Mouse (Mus musculus): Measurements from ENCODE around the gene Tmem201. TPM values are rescaled to one million over a fixed set of nuclear protein-coding genes. Genes with fewer than 3 reads are reported as not detected.
A peak's percentile ranks its signal among the peaks of the same experiment; 100 is the strongest.

Tmem201 gene
- polyA plus RNA-seq, 1 experiment: 8.2 TPM

DNA sequence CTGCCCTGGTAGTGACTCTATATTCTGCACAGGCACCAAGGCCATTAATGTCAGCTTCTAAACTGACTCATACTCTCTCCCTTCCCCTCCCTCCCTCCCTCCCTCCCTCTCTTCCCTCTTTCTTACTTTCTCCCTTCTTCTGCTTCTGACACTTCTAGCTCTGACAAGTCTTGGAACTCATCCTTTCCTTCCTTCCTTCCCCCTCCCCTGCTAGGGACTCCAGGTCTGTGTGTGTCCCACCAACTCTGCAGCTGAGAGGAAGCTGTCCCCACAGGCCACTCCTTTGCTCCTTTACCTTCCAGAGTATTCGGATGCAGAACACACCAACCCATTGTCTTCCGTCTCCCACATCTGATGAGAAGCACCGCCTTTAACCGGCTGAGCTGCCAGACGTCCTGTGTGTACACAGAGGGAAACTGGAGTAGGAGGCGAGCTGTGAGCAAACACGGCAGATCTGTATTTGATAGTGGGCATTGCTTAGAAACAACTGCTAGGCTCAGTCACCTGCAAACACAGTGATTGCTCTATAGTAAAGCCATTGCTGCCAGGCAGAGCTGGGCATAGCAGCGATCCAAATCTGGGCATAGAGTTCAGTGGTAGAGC lies 38.0 kb upstream of the Tmem201 start:
- WGBS: 41% methylated on average over 8 of the region's 8 CpGs
- Histone ChIP-seq H3K27ac (ENCODE audit: control insufficient read depth, insufficient read depth, low read depth, low read length, poor library complexity) (no peak overlapping the region), H3K4me1 (ENCODE audit: control insufficient read depth, insufficient read depth, low read length) (peaks cover 5% of the 10 kb centered on the region; the same call in 1 of the 2 replicates), H3K4me3 (replicated peaks; ENCODE audit: control insufficient read depth, low read depth, low read length) (no peak overlapping the region)
- TF ChIP-seq CTCF (IDR thresholded peaks at IDR 0.05; ENCODE audit: control insufficient read depth, insufficient read depth, low read length): no peak
- TF ChIP-seq POLR2A (IDR thresholded peaks at IDR 0.05; ENCODE audit: borderline replicate concordance, control insufficient read depth, low read depth, low read length): no peak

DNA sequence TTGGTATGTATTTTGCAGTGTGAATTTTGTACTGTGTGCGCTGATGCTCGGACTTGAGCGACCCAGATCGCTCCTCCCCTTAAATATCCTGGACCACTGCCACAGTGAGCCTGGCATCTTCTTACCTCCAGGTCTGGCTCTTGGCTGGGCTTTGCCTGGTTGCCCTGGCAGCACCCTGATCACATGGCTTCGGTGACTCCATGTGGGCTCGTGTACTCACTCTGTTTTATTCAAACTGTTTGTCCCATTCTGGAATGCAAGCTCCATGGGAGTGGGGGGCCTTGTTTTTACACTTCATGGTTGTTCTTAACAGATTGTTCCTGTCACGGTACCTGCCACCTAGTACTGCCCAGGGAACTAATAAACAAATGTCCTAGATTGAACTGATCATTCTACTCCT lies 37.5 kb upstream of the Tmem201 start:
- Histone ChIP-seq H3K4me1 (ENCODE audit: control insufficient read depth, insufficient read depth, low read length) (peaks cover 5% of the 10 kb centered on the region; the same call in 1 of the 2 replicates), H3K27ac (ENCODE audit: control insufficient read depth, insufficient read depth, low read depth, low read length, poor library complexity) (no peak overlapping the region), H3K4me3 (replicated peaks; ENCODE audit: control insufficient read depth, low read depth, low read length) (no peak overlapping the region)
- 71% methylated on average over 7 of the region's 7 CpGs for WGBS
- TF ChIP-seq POLR2A (IDR thresholded peaks at IDR 0.05; ENCODE audit: borderline replicate concordance, control insufficient read depth, low read depth, low read length) (no peak), CTCF (IDR thresholded peaks at IDR 0.05; ENCODE audit: control insufficient read depth, insufficient read depth, low read length) (no peak)

DNA sequence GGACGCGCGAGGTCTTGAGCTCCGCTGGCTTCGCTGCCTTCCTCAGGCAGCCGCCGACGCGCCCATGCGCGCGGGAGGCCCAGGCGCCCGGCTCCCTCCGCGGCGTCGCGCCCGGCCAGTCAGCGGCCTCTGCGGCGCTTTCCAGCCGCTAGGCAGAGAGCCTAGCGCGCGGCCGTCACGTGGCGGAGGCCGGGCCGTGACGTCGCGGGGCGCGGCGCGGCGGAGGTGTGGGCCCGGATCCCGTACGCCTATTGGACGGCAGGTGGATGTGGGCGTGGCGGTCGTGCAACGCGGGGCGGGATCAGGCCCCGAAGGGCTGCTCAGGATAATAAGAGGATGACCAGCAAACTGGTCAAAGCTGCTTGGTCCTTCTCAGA lies 36.2 kb upstream of the Tmem201 start, which contains the start of gene Slc25a33:
Gene Slc25a33, minus strand, starts transcription at position 184 of the 377 bp plus-strand sequence.
- Histone ChIP-seq H3K4me3 (replicated peaks; ENCODE audit: control insufficient read depth, low read depth, low read length) (peak within 1 kb of the TSS; percentile 78), H3K4me1 (ENCODE audit: control insufficient read depth, insufficient read depth, low read length) (no peaks in the 10 kb centered on the region; the same call in 1 of the 2 replicates), H3K27ac (ENCODE audit: control insufficient read depth, insufficient read depth, low read depth, low read length, poor library complexity) (peak within 1 kb of the TSS; percentile 84)
- TF ChIP-seq POLR2A (IDR thresholded peaks at IDR 0.05; ENCODE audit: borderline replicate concordance, control insufficient read depth, low read depth, low read length) (peak; percentile 88; the same call in 1 of the 2 replicates), CTCF (IDR thresholded peaks at IDR 0.05; ENCODE audit: control insufficient read depth, insufficient read depth, low read length) (no peak)
- under 1% methylated on average over 51 of the region's 51 CpGs for WGBS

DNA sequence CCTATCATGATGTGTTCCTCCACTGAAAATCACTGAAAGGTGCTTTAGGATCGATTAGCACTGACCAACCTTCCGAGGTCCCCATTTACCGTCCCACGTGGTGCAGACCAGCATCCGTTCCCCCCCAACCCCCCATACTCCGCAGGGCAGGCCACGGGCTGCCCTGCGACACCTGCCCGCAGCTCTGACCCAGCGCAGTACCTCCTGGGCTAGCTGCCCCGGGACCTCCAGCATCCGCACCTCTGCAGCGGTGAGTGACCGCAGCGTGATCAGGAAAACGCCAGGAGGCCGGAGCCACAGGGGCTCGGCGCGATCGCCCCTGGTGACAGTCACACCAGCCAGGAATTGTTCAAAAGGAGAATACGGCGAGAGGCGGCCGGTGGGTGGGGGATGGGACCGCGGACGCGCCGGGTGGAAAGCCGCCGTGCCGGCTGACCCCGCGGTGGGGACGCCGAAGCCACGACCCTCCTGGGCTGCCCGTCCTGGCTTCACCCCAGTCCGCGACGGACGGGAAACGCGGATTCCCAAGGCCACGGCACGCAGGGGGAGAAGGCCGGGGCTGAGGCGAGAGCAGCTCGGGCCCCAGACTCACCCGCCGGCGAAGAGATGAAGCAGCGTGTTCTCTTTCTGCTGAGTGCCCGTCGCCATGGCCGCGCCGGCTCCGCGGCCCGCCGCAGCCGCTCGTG lies 35.7 kb upstream of the Tmem201 start:
- peak overlapping the region; percentile 78 for H3K4me3 ChIP-seq (replicated peaks; ENCODE audit: control insufficient read depth, low read depth, low read length)
- WGBS: under 1% methylated on average over 65 of the region's 65 CpGs
- no peak for TF ChIP-seq POLR2A (IDR thresholded peaks at IDR 0.05; ENCODE audit: borderline replicate concordance, control insufficient read depth, low read depth, low read length)
- TF ChIP-seq CTCF (IDR thresholded peaks at IDR 0.05; ENCODE audit: control insufficient read depth, insufficient read depth, low read length): no peak
- no peaks in the 10 kb centered on the region; the same call in 1 of the 2 replicates for H3K4me1 ChIP-seq (ENCODE audit: control insufficient read depth, insufficient read depth, low read length)
- peak overlapping the region; percentile 84 for H3K27ac ChIP-seq (ENCODE audit: control insufficient read depth, insufficient read depth, low read depth, low read length, poor library complexity)

DNA sequence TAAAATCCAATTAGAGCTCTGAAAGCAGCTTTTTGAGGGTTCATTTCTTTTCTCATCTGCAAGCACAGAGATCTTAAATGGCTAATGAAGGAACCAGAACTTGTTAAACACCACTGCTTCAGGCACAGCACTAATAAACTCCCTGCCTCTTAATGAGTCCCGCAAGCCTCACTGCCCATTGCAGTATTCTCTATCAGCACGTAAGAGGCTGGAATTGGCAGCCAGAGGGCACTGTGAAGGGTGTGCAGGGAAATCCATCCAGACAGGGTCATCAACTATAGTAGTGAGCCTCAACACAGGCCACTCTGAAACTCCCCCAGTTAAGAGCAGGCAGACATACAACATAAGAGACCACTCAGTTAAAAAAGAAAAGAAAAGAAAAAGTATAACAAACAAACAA lies 34.5 kb upstream of the Tmem201 start:
- H3K4me1 ChIP-seq (ENCODE audit: control insufficient read depth, insufficient read depth, low read length): no peaks in the 10 kb centered on the region; the same call in 1 of the 2 replicates
- WGBS: 43% methylated on average over 2 of the region's 2 CpGs
- TF ChIP-seq POLR2A (IDR thresholded peaks at IDR 0.05; ENCODE audit: borderline replicate concordance, control insufficient read depth, low read depth, low read length): no peak
- TF ChIP-seq CTCF (IDR thresholded peaks at IDR 0.05; ENCODE audit: control insufficient read depth, insufficient read depth, low read length): peak; percentile 41; the same call in 1 of the 2 replicates
- no peak overlapping the region for H3K4me3 ChIP-seq (replicated peaks; ENCODE audit: control insufficient read depth, low read depth, low read length)
- no peak overlapping the region for H3K27ac ChIP-seq (ENCODE audit: control insufficient read depth, insufficient read depth, low read depth, low read length, poor library complexity)

DNA sequence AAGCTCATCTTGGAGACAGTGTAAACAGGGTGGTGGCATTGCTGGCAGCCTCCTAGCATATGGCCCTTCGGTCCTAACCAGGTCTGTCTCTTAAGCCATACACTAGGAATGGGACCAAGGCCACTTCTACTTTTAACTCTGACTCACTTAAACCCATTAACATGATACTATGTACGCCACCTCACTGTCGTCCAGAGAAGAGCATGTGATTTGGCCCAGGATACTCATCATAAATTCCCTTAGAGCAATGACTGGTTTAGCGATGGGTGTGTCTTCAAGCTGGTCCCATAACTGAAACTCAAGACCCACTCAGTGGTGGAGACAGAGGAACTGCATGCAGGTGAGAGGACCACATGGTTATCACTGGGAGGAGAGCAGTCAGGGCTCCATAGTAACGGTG lies 27.4 kb upstream of the Tmem201 start:
- Histone ChIP-seq H3K27ac (ENCODE audit: control insufficient read depth, insufficient read depth, low read depth, low read length, poor library complexity) (no peak overlapping the region), H3K4me3 (replicated peaks; ENCODE audit: control insufficient read depth, low read depth, low read length) (no peak overlapping the region), H3K4me1 (ENCODE audit: control insufficient read depth, insufficient read depth, low read length) (peaks cover 1% of the 10 kb centered on the region; the same call in 1 of the 2 replicates)
- TF ChIP-seq POLR2A (IDR thresholded peaks at IDR 0.05; ENCODE audit: borderline replicate concordance, control insufficient read depth, low read depth, low read length) (no peak), CTCF (IDR thresholded peaks at IDR 0.05; ENCODE audit: control insufficient read depth, insufficient read depth, low read length) (no peak)
- WGBS: 78% methylated on average over 5 of the region's 5 CpGs

DNA sequence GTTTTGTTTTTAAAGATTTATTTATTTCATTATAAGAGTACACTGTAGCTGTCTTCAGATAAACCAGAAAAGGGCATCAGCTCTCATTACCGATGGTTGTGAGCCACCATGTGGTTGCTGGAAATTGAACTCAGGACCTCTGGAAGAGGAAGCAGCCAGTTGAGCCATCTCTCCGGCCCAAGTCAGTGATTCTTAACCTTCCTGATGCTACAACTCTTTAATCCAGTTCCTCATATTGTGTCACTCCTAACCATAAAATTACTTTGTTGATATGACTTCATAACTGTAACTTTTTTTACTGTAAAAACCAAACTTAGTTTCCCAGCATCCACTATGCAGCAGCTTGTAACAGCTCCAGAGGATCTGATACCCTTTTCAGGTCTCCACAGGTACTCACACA lies 25.5 kb upstream of the Tmem201 start:
- TF ChIP-seq CTCF (IDR thresholded peaks at IDR 0.05; ENCODE audit: control insufficient read depth, insufficient read depth, low read length): no peak
- TF ChIP-seq POLR2A (IDR thresholded peaks at IDR 0.05; ENCODE audit: borderline replicate concordance, control insufficient read depth, low read depth, low read length): no peak
- H3K4me3 ChIP-seq (replicated peaks; ENCODE audit: control insufficient read depth, low read depth, low read length): no peak overlapping the region
- no peak overlapping the region for H3K27ac ChIP-seq (ENCODE audit: control insufficient read depth, insufficient read depth, low read depth, low read length, poor library complexity)
- H3K4me1 ChIP-seq (ENCODE audit: control insufficient read depth, insufficient read depth, low read length): peaks cover 1% of the 10 kb centered on the region; the same call in 1 of the 2 replicates
- 28% methylated on average over 2 of the region's 2 CpGs for WGBS

DNA sequence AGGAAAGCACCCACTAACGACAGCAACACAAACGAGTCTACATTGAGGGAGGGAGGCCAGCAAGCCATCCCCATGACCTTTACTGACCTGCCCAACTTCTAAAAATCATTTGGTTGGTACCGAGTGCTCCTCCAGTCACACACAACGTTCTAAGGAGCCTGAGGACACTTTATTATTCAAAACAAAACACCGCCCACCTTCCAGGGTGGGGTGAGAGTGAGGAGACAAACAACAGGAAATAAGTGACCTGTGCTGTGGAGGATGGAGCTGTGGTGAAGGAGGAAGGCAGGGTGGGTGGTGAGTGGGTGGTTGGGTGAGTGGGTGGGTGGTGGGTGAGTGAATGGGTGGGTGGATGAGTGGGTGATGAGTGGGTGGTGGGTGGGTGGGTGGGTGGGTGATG lies 21.7 kb upstream of the Tmem201 start:
- 67% methylated on average over 5 of the region's 5 CpGs for WGBS
- TF ChIP-seq POLR2A (IDR thresholded peaks at IDR 0.05; ENCODE audit: borderline replicate concordance, control insufficient read depth, low read depth, low read length): no peak
- no peak for TF ChIP-seq CTCF (IDR thresholded peaks at IDR 0.05; ENCODE audit: control insufficient read depth, insufficient read depth, low read length)
- no peak overlapping the region for H3K4me3 ChIP-seq (replicated peaks; ENCODE audit: control insufficient read depth, low read depth, low read length)
- no peak overlapping the region for H3K27ac ChIP-seq (ENCODE audit: control insufficient read depth, insufficient read depth, low read depth, low read length, poor library complexity)
- H3K4me1 ChIP-seq (ENCODE audit: control insufficient read depth, insufficient read depth, low read length): peaks cover 1% of the 10 kb centered on the region; the same call in 1 of the 2 replicates

Data from bone marrow, adult 2 months (tissue).